ENCODE assay signal across 18 mouse cellular contexts in the genomic region with DNA sequence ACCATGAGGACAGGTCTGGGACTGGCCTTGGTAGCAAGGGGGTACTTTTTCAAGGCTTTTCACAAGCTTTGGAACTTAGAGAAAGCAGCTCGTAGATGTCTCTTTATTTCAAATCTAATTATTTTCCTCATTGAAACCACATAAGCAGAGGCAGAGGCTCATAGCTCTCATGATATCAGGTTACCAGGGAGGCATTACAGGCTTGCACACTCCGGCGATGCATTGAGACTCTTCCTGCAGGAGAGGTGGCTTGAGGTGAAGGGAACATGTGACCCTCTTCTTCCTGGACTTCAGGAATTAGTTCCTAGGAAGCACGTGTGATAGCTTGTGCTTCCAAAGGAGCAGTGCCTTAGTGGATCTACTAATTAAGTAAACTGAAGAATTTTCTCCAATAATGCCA.
"Had no signal": no experiment of that assay in that cellular context is flagged by ENCODE, and none has a peak within 500 bp of the region (broad histone marks: within the 10 kb centered on the region; RNA-seq: fewer than 3 reads in every experiment).

No protein-coding gene starts in this region.

- H3K27ac ChIP-seq: midbrain, embryonic 10.5 days; midbrain, embryonic 12.5 days; neural tube, embryonic 13.5 days; neural tube, embryonic 15.5 days had no signal

- DNase-seq: lung, embryonic 14.5 days; lung, postnatal 10 days; lung, postnatal 4 days; midbrain, embryonic 14.5 days; retina, postnatal 1 day; right cerebral cortex, adult 18-20 months; right cerebral cortex, postnatal 25 days; right cerebral cortex, postnatal 4 days; spleen, adult 18-20 months; thymus, adult 18-20 months; thymus, postnatal 14 days; thymus, postnatal 36 days had no signal

- H3K9ac ChIP-seq: lung, embryonic 14.5 days; midbrain, embryonic 12.5 days; neural tube, embryonic 13.5 days; neural tube, embryonic 15.5 days had no signal

- H3K36me3 ChIP-seq: midbrain, embryonic 10.5 days; midbrain, embryonic 12.5 days; neural tube, embryonic 13.5 days; neural tube, embryonic 15.5 days had no signal

- H3K27me3 ChIP-seq: midbrain, embryonic 12.5 days; neural tube, embryonic 13.5 days; neural tube, embryonic 15.5 days had no signal

- H3K9me3 ChIP-seq: midbrain, embryonic 10.5 days; midbrain, embryonic 12.5 days; neural tube, embryonic 13.5 days; neural tube, embryonic 15.5 days had no signal

- H3K4me1 ChIP-seq: midbrain, embryonic 10.5 days; midbrain, embryonic 12.5 days; neural tube, embryonic 13.5 days; neural tube, embryonic 15.5 days had no signal

- H3K4me2 ChIP-seq: lung, embryonic 14.5 days; midbrain, embryonic 12.5 days; neural tube, embryonic 13.5 days; neural tube, embryonic 15.5 days had no signal

- H3K4me3 ChIP-seq: midbrain, embryonic 10.5 days; midbrain, embryonic 12.5 days; myocyte; neural tube, embryonic 13.5 days; neural tube, embryonic 15.5 days had no signal

- ATAC-seq: midbrain, embryonic 16.5 days had no signal
